Mouse (Mus musculus) midbrain, postnatal 0 days (tissue): ENCODE results near the gene Gm5771. TPM values are rescaled to one million over a fixed set of nuclear protein-coding genes. Genes with fewer than 3 reads are reported as not detected.

Experiments used
- polyA plus RNA-seq: library from polyadenylated mRNA; unstranded; fragments of >200 nt; fragmentation: Nextera tagmentation; extraction: Ambion mirVana; gene quantifications from 2 replicates; pipeline ENCODE4 v1.2.1, GENCODE M21; 2015
- total RNA-seq: library from RNA; depleted of rRNA; stranded (reverse); fragments of >200 nt; gene quantifications from 2 replicates; pipeline ENCODE4 v1.2.3, GENCODE M21; 2014; rRNA removed

Gm5771 gene
- total and polyA plus RNA-seq, 2 experiments from 2014 or later: not detected

Other genes starting within 250 kb of the Gm5771 start
- gene Try4, start 90.1 kb upstream of the Gm5771 start, total RNA-seq: not detected in 2 replicates
- not detected in 2 replicates for gene Try4, start 90.1 kb upstream of the Gm5771 start, polyA plus RNA-seq
- 0.49 TPM in 1 of 2 replicates, not detected in the other for gene Try5, start 75.5 kb upstream of the Gm5771 start, total RNA-seq
- gene Try5, start 75.5 kb upstream of the Gm5771 start, polyA plus RNA-seq: 0.22 and 0.26 TPM in 2 replicates
- gene Try10, start 38.3 kb upstream of the Gm5771 start, total RNA-seq: not detected in 2 replicates
- gene Try10, start 38.3 kb upstream of the Gm5771 start, polyA plus RNA-seq: not detected in 2 replicates
- not detected in 2 replicates for gene Prss3, start 14.7 kb upstream of the Gm5771 start, total RNA-seq
- gene Prss3, start 14.7 kb upstream of the Gm5771 start, polyA plus RNA-seq: not detected in 2 replicates
- gene Gm10334, start 53.8 kb downstream of the Gm5771 start, total RNA-seq: 0.52 TPM in 1 of 2 replicates, not detected in the other
- not detected in 2 replicates for gene Gm10334, start 53.8 kb downstream of the Gm5771 start, polyA plus RNA-seq
- not detected in 2 replicates for gene Prss1, start 66.6 kb downstream of the Gm5771 start, total RNA-seq
- not detected in 2 replicates for gene Prss1, start 66.6 kb downstream of the Gm5771 start, polyA plus RNA-seq
- gene Prss2, start 129.4 kb downstream of the Gm5771 start, total RNA-seq: not detected in 2 replicates
- not detected in 2 replicates for gene Prss2, start 129.4 kb downstream of the Gm5771 start, polyA plus RNA-seq
- 60.1 and 70.3 TPM in 2 replicates for gene Ephb6, start 213.1 kb downstream of the Gm5771 start, total RNA-seq
- gene Ephb6, start 213.1 kb downstream of the Gm5771 start, polyA plus RNA-seq: 32.0 and 39.1 TPM in 2 replicates
- gene Trpv6, start 244.0 kb downstream of the Gm5771 start, total RNA-seq: 0.33 TPM in 1 of 2 replicates, not detected in the other
- 0.78 and 0.80 TPM in 2 replicates for gene Trpv6, start 244.0 kb downstream of the Gm5771 start, polyA plus RNA-seq